In the genomic region with DNA sequence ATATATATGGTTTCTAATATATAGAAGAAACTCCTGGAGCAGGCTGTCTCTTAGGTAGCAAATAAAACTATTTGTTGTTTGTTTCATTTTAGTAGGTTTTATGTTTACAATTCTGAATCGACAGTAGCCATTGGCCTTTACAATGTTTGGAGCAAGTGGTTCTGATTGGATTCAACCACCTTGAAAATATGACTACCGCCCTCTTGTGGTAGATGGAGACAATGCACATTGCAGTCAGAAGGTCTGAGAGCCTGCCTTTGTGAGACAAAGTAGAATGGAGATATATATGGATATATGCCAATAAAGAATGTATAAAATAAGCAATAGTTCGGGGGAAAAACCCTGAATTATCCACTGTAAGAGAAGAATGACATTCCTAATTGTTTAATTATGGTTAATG, we compare ENCODE assay signal across 13 mouse cellular contexts. TPM values are rescaled to one million over a fixed set of nuclear protein-coding genes. Genes with fewer than 3 reads are reported as not detected.
DNase-seq lines count a peak whose midpoint lies in the region; ATAC-seq and TF ChIP-seq lines count a peak whose summit lies in the region.
"Had no signal": no experiment of that assay in that cellular context is flagged by ENCODE, and none has a peak within 500 bp of the region (broad histone marks: within the 10 kb centered on the region; RNA-seq: fewer than 3 reads in every experiment).

No protein-coding gene starts in this region.

- WGBS in intestine, postnatal 0 days: 47% methylated on average over 3 of the region's 3 CpGs
- WGBS in intestine, embryonic 15.5 days: 36% methylated on average over 3 of the region's 3 CpGs

- H3K27me3 ChIP-seq in intestine, postnatal 0 days (replicated peaks; ENCODE audit: control insufficient read depth, insufficient read depth, low read length): no peaks in the 10 kb centered on the region
- H3K27me3 ChIP-seq in intestine, embryonic 15.5 days (replicated peaks): no peaks in the 10 kb centered on the region
- H3K27me3 ChIP-seq: embryonic facial prominence, embryonic 12.5 days; neural tube, embryonic 13.5 days had no signal

- peak; percentile 2 for DNase-seq in A20 (ENCODE audit: low read depth, low spot score)
- peak; percentile 83 for DNase-seq in ES-CJ7 (ENCODE audit: low read depth, low spot score)
- peak; percentile 22 for DNase-seq in embryo, embryonic 11 days
- DNase-seq in adipocyte (ENCODE audit: low spot score): no peak
- DNase-seq: gastrocnemius, postnatal 14 days; kidney, adult 11 months; lung, postnatal 14 days had no signal

- H3K27ac ChIP-seq in intestine, postnatal 0 days (ENCODE audit: low read depth, low read length): no peak overlapping the region
- H3K27ac ChIP-seq in intestine, embryonic 15.5 days: no peak overlapping the region
- H3K27ac ChIP-seq: embryonic facial prominence, embryonic 12.5 days; neural tube, embryonic 13.5 days had no signal

- no peak overlapping the region for H3K4me2 ChIP-seq in intestine, postnatal 0 days (replicated peaks; ENCODE audit: low read depth)
- no peak overlapping the region for H3K4me2 ChIP-seq in intestine, embryonic 15.5 days (replicated peaks)
- H3K4me2 ChIP-seq: embryonic facial prominence, embryonic 12.5 days; neural tube, embryonic 13.5 days had no signal

- no peaks in the 10 kb centered on the region for H3K9me3 ChIP-seq in intestine, postnatal 0 days (ENCODE audit: control insufficient read depth)
- H3K9me3 ChIP-seq in intestine, embryonic 15.5 days: no peaks in the 10 kb centered on the region
- H3K9me3 ChIP-seq: embryonic facial prominence, embryonic 12.5 days; neural tube, embryonic 13.5 days had no signal

- H3K4me3 ChIP-seq in intestine, postnatal 0 days (ENCODE audit: low read depth, low read length): no peak overlapping the region
- H3K4me3 ChIP-seq in intestine, embryonic 15.5 days (replicated peaks): no peak overlapping the region
- H3K4me3 ChIP-seq: embryonic facial prominence, embryonic 12.5 days; neural tube, embryonic 13.5 days had no signal

- TF ChIP-seq CTCF in intestine, postnatal 0 days (IDR thresholded peaks at IDR 0.05; ENCODE audit: low read depth): peak; percentile 48

- H3K4me1 ChIP-seq in intestine, postnatal 0 days (replicated peaks; ENCODE audit: control insufficient read depth, insufficient read depth, low read length): no peaks in the 10 kb centered on the region
- H3K4me1 ChIP-seq in intestine, embryonic 15.5 days (replicated peaks): no peaks in the 10 kb centered on the region
- H3K4me1 ChIP-seq: embryonic facial prominence, embryonic 12.5 days; neural tube, embryonic 13.5 days had no signal

- H3K36me3 ChIP-seq in intestine, postnatal 0 days (ENCODE audit: control insufficient read depth, insufficient read depth): no peaks in the 10 kb centered on the region
- H3K36me3 ChIP-seq in intestine, embryonic 15.5 days: no peaks in the 10 kb centered on the region
- H3K36me3 ChIP-seq: embryonic facial prominence, embryonic 12.5 days; neural tube, embryonic 13.5 days had no signal

- no peak for ATAC-seq in intestine, postnatal 0 days
- ATAC-seq in intestine, embryonic 15.5 days: no peak
- ATAC-seq in erythroblast, adult 5-6 weeks (replicated peaks; ENCODE audit: low FRiP score, poor library complexity, severe bottlenecking): no peak

- H3K9ac ChIP-seq in intestine, postnatal 0 days (ENCODE audit: low read depth, low read length): no peak overlapping the region
- H3K9ac ChIP-seq in intestine, embryonic 15.5 days: no peak overlapping the region
- H3K9ac ChIP-seq: embryonic facial prominence, embryonic 12.5 days; neural tube, embryonic 13.5 days had no signal

RNA-seq across cellular contexts. Expression of gene Defb41, which starts 23.9 kb away (rescaled TPM):
- not detected in 2 replicates for polyA plus RNA-seq in intestine, postnatal 0 days (2015; fragmentation: Nextera tagmentation; extraction: Ambion mirVana)
- not detected in 2 replicates for polyA plus RNA-seq in intestine, embryonic 15.5 days (2015; fragmentation: Nextera tagmentation; extraction: Ambion mirVana)
- total RNA-seq in erythroblast, adult 5-6 weeks (2015; ENCODE audit: low replicate concordance): not detected in 2 replicates
- total RNA-seq in erythroblast, adult 5-6 weeks (2017; ENCODE audit: low replicate concordance): not detected in 2 replicates
- total RNA-seq: gastrocnemius, postnatal 14 days had no signal
- polyA plus RNA-seq: embryonic facial prominence, embryonic 12.5 days; neural tube, embryonic 13.5 days; urinary bladder, adult 2 months had no signal

RNA-seq across cellular contexts. Expression of gene Defb18, which starts 51.6 kb away (rescaled TPM):
- not detected in 2 replicates for polyA plus RNA-seq in intestine, postnatal 0 days (2015; fragmentation: Nextera tagmentation; extraction: Ambion mirVana)
- polyA plus RNA-seq in intestine, embryonic 15.5 days (2015; fragmentation: Nextera tagmentation; extraction: Ambion mirVana): not detected in 2 replicates
- not detected in 2 replicates for total RNA-seq in erythroblast, adult 5-6 weeks (2015; ENCODE audit: low replicate concordance)
- not detected in 2 replicates for total RNA-seq in erythroblast, adult 5-6 weeks (2017; ENCODE audit: low replicate concordance)
- total RNA-seq: gastrocnemius, postnatal 14 days had no signal
- polyA plus RNA-seq: embryonic facial prominence, embryonic 12.5 days; neural tube, embryonic 13.5 days; urinary bladder, adult 2 months had no signal
